Mouse (Mus musculus): ENCODE measurements around the gene Fndc11.
"Not testable (repeated sequence)": the region's sequence is repeated elsewhere in the genome, so short reads cannot be mapped to it uniquely, and the experiment has no call there.

The Fndc11 gene

GRCm38 (mm10) chr2:181219538-181220216 lies at the start of gene Fndc11:
Fndc11 (plus strand) TSS chr2:181220013.
- peak; percentile 85 to 93 for DNase-seq (ENCODE audit: inconsistent age in 2 of 2, low spot score in 1 of 2)

DNA sequence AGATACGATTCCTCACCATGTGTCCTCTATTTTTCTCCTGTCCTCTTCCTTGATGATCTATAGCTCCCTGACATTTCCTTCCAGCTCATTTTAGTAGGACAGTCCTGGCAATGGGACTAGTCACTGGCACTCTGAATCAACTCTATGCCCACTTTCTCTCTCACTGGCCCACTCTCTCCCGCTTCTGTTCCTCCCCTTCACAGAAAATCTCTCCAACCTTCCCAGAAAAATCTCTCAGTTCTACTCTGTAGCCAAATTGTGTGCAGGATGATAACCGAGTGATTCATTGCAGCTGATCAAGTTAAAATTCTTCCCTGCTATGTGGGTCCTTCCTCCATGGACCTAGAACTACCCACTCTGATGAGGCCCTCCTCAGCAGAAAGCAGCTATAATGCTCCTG lies 45.2 kb upstream of the Fndc11 start:
- no peak for DNase-seq (ENCODE audit: inconsistent age in 2 of 2, low spot score in 1 of 2)

GRCm38 (mm10) chr2:181178015-181178414 lies 41.8 kb upstream of the Fndc11 start:
- no peak for DNase-seq (ENCODE audit: inconsistent age in 2 of 2, low spot score in 1 of 2)

DNA sequence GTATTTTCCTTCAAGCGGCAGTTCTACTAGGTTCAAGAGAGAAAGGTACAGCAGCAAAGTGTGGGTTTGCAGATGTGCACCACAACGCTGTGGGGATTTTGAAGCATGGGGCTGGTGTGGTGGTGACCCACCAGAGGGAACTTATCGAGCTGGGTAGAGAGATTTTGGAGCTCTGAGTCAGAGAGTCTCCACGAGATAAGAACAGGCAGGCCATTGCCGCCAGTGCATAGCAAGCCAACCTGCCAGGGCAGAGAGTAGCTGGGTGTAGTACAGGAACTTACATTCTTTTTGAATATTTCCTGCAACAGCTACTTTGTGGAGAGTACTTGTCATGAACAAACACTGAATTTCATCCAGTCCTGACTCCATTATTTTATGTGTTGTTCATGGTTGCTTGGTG lies 41.3 kb upstream of the Fndc11 start:
- no peak for DNase-seq (ENCODE audit: inconsistent age in 2 of 2, low spot score in 1 of 2)

- no peak for DNase-seq (ENCODE audit: inconsistent age in 2 of 2, low spot score in 1 of 2)
Measured at GRCm38 (mm10) chr2:181180898-181181297, 38.9 kb upstream of the Fndc11 start.

DNA sequence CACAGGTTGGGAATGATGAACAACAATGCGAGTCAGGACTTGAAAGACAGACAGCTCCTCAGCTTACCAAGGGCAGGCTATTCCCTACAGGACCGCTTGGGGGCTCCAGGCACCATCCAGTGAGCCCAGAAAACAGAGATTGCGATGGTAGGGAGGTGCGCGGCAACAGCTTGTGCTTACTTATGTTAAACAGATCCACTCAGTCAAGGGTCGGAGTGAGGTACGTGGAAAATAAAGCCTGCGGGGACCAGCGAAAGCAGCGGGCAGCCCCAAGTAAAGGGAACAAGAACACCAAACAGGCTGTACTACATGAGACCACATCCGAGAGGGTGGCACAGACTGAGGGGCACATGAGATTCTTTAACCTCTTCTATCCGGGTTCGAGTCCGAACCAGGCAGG lies 33.2 kb upstream of the Fndc11 start:
- DNase-seq (ENCODE audit: inconsistent age in 2 of 2, low spot score in 1 of 2), result peak; percentile 88 to 95

- peak; percentile 97 to 98 for DNase-seq (ENCODE audit: inconsistent age in 2 of 2, low spot score in 1 of 2)
Measured at GRCm38 (mm10) chr2:181187121-181188000, 32.5 kb upstream of the Fndc11 start, which contains the start of gene Ppdpf. Ppdpf (plus strand) TSS chr2:181187247.

GRCm38 (mm10) chr2:181188681-181189080 lies 31.1 kb upstream of the Fndc11 start:
- DNase-seq (ENCODE audit: inconsistent age in 2 of 2, low spot score in 1 of 2), result peak; percentile 15 to 48

DNA sequence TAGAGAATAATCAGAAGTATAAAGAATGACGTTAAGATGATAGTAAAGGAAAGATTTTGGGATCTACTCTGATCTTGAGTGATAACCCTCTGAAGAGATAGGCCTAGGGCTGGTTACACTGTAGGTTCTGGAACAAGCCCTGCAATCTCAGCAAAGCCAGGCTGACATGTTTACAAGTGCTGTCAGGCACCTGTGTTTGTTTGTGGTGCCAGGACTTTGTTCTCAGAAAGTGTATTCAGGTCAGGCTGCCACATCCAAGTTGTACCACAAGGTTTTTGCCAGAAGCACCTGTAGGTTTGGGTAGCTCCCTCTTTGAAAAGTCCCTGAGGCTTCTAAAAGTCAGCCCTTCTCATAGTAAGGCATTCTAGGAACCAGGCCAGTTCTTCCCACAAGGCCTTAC lies 30.5 kb upstream of the Fndc11 start:
- no peak for DNase-seq (ENCODE audit: inconsistent age in 2 of 2, low spot score in 1 of 2)

DNA sequence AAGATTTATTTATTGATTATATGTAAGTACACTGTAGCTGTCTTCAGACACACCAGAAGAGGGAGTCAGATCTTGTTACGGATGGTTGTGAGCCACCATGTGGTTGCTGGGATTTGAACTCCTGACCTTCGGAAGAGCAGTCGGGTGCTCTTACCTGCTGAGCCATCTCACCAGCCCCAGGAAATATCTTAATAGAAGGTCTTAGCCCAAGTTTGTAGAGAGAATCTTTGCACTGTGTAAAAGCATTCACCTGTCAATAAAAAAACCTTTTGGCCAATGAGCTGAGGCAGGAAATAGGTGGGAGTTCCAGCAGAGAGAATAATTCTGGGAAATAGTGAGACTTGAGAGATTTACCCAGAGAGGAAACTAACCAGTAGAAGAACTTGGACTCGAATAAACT lies 28.4 kb upstream of the Fndc11 start:
- DNase-seq (ENCODE audit: inconsistent age in 2 of 2, low spot score in 1 of 2), result not testable (repeated sequence)

GRCm38 (mm10) chr2:181191936-181192335 lies 27.9 kb upstream of the Fndc11 start:
- DNase-seq (ENCODE audit: inconsistent age in 2 of 2, low spot score in 1 of 2), result no peak

DNA sequence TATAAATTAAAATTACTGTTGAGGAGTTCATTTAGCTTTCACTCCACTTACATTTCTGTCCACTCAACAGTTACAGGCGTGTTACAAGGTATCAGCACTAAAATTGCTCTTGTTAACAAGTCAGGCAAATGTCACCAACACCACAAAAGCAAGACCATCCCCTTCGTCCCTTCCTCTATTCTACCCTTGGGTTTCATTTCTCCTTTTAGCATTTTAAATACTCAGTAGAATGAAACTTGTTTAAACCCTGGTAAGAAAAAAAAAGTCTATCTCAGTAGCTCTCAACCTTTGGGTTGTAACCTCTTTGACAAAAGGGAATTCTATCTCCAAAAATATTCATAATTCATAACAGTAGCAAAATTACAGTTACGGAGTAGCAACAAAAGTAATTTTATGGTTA lies 26.8 kb upstream of the Fndc11 start:
- DNase-seq (ENCODE audit: inconsistent age in 2 of 2, low spot score in 1 of 2), result no peak

DNA sequence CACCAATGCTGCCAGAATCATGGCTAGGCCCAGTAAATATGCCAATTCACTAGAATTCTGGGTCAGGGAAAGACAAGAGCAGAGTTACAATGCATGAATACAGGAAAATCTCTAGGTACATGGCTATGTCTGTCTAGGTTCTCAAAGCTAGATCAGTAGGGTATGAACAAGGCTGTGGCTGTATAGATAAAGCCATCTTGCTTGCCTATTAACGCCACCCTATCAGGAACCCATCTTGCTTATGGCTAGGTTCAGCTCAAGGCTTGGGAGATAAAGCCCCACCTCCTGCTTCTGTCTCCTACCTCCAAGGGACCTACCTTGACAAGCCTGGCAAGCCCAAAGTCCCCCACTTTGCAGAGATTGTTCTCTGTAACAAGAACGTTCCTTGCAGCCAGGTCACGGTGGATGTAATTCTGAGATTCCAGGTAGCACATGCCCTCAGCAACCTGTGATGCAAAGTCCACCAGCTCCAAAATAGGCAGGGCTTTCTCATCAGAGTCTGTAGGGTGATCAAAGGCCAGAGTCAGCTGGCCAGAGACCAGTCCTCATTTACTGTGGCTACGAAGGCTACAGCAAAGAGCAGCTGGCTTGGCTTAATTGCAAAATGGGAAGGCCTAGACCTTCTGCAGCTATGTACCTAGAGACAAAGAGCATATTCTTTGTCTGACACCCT lies 23.0 kb upstream of the Fndc11 start:
- DNase-seq (ENCODE audit: inconsistent age in 2 of 2, low spot score in 1 of 2), result no peak

GRCm38 (mm10) chr2:181201606-181202005 lies 18.2 kb upstream of the Fndc11 start:
- no peak for DNase-seq (ENCODE audit: inconsistent age in 2 of 2, low spot score in 1 of 2)

- no peak for DNase-seq (ENCODE audit: inconsistent age in 2 of 2, low spot score in 1 of 2)
Measured at GRCm38 (mm10) chr2:181202422-181202821, 17.4 kb upstream of the Fndc11 start, which contains the start of gene Ptk6. Ptk6 (minus strand) TSS chr2:181202789.

DNA sequence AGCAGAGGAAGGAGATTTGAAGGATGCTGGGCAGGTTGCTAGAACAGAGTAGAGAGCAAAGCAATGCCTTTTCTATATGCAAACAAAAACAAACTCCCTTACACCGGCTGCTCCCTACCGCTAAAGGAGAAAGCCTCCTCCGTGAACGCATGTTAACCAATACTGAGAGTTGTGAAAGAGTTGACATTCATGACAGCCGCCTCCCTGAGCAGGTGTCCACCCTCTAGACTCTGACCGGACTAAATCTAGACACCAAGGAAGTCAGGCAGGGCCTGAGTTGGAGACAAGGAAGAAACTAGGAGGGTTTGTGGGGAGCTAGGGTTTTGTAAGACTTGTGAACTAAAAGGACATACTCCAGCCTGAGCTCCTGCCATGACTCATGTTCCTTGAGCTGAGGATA lies 16.9 kb upstream of the Fndc11 start:
- no peak for DNase-seq (ENCODE audit: inconsistent age in 2 of 2, low spot score in 1 of 2)

DNA sequence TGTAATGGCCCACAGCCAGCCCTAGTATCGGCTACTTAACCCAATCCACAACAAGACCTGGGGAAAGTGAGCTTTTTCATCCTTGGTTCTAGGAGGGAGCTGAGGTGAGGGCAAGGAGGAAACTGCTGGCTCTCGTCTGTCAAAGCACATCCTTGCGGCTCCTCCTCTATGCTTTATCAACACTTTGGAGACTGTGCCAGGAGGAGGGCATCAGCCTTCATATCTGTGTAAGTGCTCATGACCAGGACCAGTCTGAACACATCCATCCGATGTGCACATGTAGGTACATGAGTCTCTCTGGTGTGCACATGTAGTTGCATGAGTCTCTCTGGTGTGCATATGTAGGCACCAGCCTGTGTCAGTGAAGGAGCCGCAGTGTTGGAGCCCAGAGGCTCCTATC lies 14.1 kb upstream of the Fndc11 start:
- DNase-seq (ENCODE audit: inconsistent age in 2 of 2, low spot score in 1 of 2), result no peak

DNA sequence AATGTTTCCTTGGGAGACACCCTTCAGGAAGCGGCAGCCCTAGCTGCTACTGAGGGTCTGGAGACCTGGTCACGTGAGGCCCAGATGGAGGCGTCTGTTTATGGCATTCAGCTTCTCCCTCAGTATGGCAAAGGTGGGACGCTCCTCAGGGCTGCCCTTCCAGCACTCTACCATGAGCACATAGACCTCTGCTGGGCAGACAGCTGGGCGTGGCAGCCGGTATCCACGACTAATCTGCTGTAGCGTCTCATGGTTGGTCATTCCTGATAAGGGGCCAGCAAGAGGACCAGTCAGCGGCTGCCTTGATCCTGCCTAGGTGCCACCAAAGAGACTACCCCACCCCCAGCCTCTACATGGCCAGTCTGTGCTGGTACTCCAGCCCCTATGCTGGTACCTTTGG lies 13.7 kb upstream of the Fndc11 start:
- DNase-seq (ENCODE audit: inconsistent age in 2 of 2, low spot score in 1 of 2), result no peak

DNA sequence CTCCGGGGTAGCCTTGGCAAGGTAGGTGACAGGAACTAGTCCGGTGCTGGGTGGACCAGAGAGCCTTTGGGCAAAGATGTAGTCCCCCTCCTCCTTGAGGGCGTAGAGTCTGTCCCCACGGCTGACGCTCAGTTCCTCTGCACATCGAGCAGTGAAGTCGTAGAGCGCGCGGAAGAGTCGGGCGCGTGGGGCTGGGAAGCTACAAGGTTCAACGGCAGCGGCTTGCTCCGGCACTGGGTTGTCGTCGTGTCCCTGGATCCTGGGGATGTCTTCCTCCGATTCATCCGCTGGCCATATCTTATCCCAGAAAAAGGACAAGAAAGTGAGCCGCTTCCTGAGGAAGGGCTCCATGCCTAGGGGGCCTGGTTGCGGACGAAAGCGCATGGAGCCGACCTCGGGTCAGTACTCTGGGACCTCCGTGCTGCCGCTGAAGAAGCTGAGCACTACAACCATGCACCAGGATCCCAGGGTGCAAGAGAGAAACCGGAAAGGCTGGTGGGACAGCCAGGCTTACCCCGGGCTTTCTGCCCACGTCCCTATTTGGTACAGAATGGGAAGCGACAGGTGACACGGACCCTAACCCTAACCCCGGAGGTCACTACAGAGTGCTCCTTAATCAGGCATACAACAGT lies 7.3 kb upstream of the Fndc11 start:
- DNase-seq (ENCODE audit: inconsistent age in 2 of 2, low spot score in 1 of 2), result peak in 1 of 2 experiments; percentile 60

- peak; percentile 48 to 75 for DNase-seq (ENCODE audit: inconsistent age in 2 of 2, low spot score in 1 of 2)
Measured at GRCm38 (mm10) chr2:181213021-181213445, 6.8 kb upstream of the Fndc11 start, which contains the start of gene Srms. Srms (minus strand) TSS chr2:181213185.

GRCm38 (mm10) chr2:181216037-181216436 lies 3.8 kb upstream of the Fndc11 start:
- no peak for DNase-seq (ENCODE audit: inconsistent age in 2 of 2, low spot score in 1 of 2)
